Mouse (Mus musculus) limb, embryonic 10.5 days (tissue): ENCODE results near the gene Taf3. TPM values are rescaled to one million over a fixed set of nuclear protein-coding genes. Genes with fewer than 3 reads are reported as not detected.
A peak's percentile ranks its signal among the peaks of the same experiment; 100 is the strongest.

Experiments used
- DNase-seq: peaks from one replicate; pipeline ENCODE4 v3.0.0-alpha.2; 2017; ENCODE audit warnings: low spot score
- H3K27ac ChIP-seq: fragments of 300-500 bp; sonication (generic); 2 replicates; pipeline ENCODE4 v1.5.1; 2016; ENCODE audit warnings: mild to moderate bottlenecking
- H3K27me3 ChIP-seq: fragments of 300-500 bp; sonication (generic); 2 replicates; pipeline ENCODE4 v1.6.1; 2016; ENCODE audit warnings: low read depth, mild to moderate bottlenecking; ENCODE audit not compliant: poor library complexity, severe bottlenecking
- H3K36me3 ChIP-seq: fragments of 300-500 bp; sonication (generic); 2 replicates; pipeline ENCODE4 v1.6.1; 2016; ENCODE audit warnings: mild to moderate bottlenecking, moderate library complexity
- H3K4me1 ChIP-seq: fragments of 300-500 bp; sonication (generic); 2 replicates; pipeline ENCODE4 v1.6.1; 2016
- H3K4me3 ChIP-seq: fragments of 300-500 bp; sonication (generic); 2 replicates; pipeline ENCODE4 v1.5.1; 2016; ENCODE audit warnings: mild to moderate bottlenecking, moderate library complexity
- H3K9me3 ChIP-seq: fragments of 300-500 bp; sonication (generic); replicated peaks from 2 replicates; pipeline ENCODE4 v1.6.1; 2016; ENCODE audit warnings: mild to moderate bottlenecking
- WGBS: fragments of 180-500 bp; shearing (Covaris S2); methylation state at CpG from one replicate; pipeline ENCODE4 v1.1.7; 2016; 5-methylcytosine and 5-hydroxymethylcytosine counted together
- polyA plus RNA-seq: library from polyadenylated mRNA; unstranded; fragments of >200 nt; fragmentation: Nextera tagmentation; extraction: Ambion mirVana; gene quantifications from 2 replicates; pipeline ENCODE4 v1.2.1, GENCODE M21; 2016

Taf3 gene
- polyA plus RNA-seq, 1 experiment from 2014 or later: 16.3 TPM

GRCm38 (mm10) chr2:9970178-9970577, 78.2 kb downstream of the Taf3 start:
- peaks cover 14% of the 10 kb centered on the region; the same call in 1 of the 2 replicates for H3K4me1 ChIP-seq
- DNase-seq: no peak
- WGBS: 66% methylated on average over 4 of the region's 4 CpGs

GRCm38 (mm10) chr2:9969734-9970133, 78.7 kb downstream of the Taf3 start:
- 65% methylated on average over 5 of the region's 5 CpGs for WGBS
- Histone ChIP-seq H3K4me1 (peaks cover 14% of the 10 kb centered on the region; the same call in 1 of the 2 replicates), H3K27ac (no peak overlapping the region)

More at GRCm38 (mm10) chr2:9970178-9970577, 78.2 kb downstream of the Taf3 start:
- Histone ChIP-seq H3K36me3 (no peaks in the 10 kb centered on the region), H3K27me3 (no peaks in the 10 kb centered on the region), H3K27ac (no peak overlapping the region), H3K4me3 (no peak overlapping the region), H3K9me3 (no peaks in the 10 kb centered on the region)

GRCm38 (mm10) chr2:9966634-9967033, 81.8 kb downstream of the Taf3 start:
- Histone ChIP-seq H3K9me3 (no peaks in the 10 kb centered on the region), H3K27me3 (no peaks in the 10 kb centered on the region), H3K4me1 (peaks cover 15% of the 10 kb centered on the region), H3K4me3 (no peak overlapping the region), H3K27ac (no peak overlapping the region), H3K36me3 (no peaks in the 10 kb centered on the region)
- 50% methylated on average over 1 of the region's 1 CpGs for WGBS
- DNase-seq: no peak

More at GRCm38 (mm10) chr2:9969734-9970133, 78.7 kb downstream of the Taf3 start:
- Histone ChIP-seq H3K27me3 (no peaks in the 10 kb centered on the region), H3K4me3 (no peak overlapping the region), H3K9me3 (no peaks in the 10 kb centered on the region), H3K36me3 (no peaks in the 10 kb centered on the region)
- DNase-seq: no peak

GRCm38 (mm10) chr2:9965608-9966007, 82.8 kb downstream of the Taf3 start:
- H3K36me3 ChIP-seq: no peaks in the 10 kb centered on the region
- no peak for DNase-seq
- H3K4me3 ChIP-seq: no peak overlapping the region
- H3K4me1 ChIP-seq: peaks cover 18% of the 10 kb centered on the region
- H3K27ac ChIP-seq: no peak overlapping the region
- WGBS: 86% methylated on average over 1 of the region's 1 CpGs
- no peaks in the 10 kb centered on the region for H3K9me3 ChIP-seq
- H3K27me3 ChIP-seq: no peaks in the 10 kb centered on the region

GRCm38 (mm10) chr2:9962871-9963270, 85.5 kb downstream of the Taf3 start:
- no peak for DNase-seq
- Histone ChIP-seq H3K27me3 (no peaks in the 10 kb centered on the region), H3K9me3 (no peaks in the 10 kb centered on the region), H3K27ac (no peak overlapping the region), H3K36me3 (no peaks in the 10 kb centered on the region), H3K4me1 (peaks cover 20% of the 10 kb centered on the region), H3K4me3 (no peak overlapping the region)

- H3K4me3 ChIP-seq: no peak overlapping the region
- peaks cover 30% of the 10 kb centered on the region for H3K4me1 ChIP-seq
- 44% methylated on average over 3 of the region's 3 CpGs for WGBS
- H3K36me3 ChIP-seq: no peaks in the 10 kb centered on the region
- H3K27me3 ChIP-seq: no peaks in the 10 kb centered on the region
- no peaks in the 10 kb centered on the region for H3K9me3 ChIP-seq
- no peak for DNase-seq
- 0 out of 2 replicates have a peak overlapping the region, but pooled peaks have one; percentile 34 for H3K27ac ChIP-seq
Observed at GRCm38 (mm10) chr2:9961708-9962107, 86.7 kb downstream of the Taf3 start.

GRCm38 (mm10) chr2:9958011-9958410, 90.4 kb downstream of the Taf3 start:
- no peaks in the 10 kb centered on the region for H3K27me3 ChIP-seq
- H3K27ac ChIP-seq: no peak overlapping the region
- peaks cover 46% of the 10 kb centered on the region for H3K4me1 ChIP-seq
- DNase-seq: no peak
- 84% methylated on average over 6 of the region's 6 CpGs for WGBS
- H3K36me3 ChIP-seq: no peaks in the 10 kb centered on the region
- H3K4me3 ChIP-seq: no peak overlapping the region
- H3K9me3 ChIP-seq: no peaks in the 10 kb centered on the region

- DNase-seq: no peak
- no peaks in the 10 kb centered on the region for H3K27me3 ChIP-seq
- H3K4me3 ChIP-seq: 0 out of 2 replicates have a peak overlapping the region, but pooled peaks have one; percentile 12
- WGBS: 29% methylated on average over 2 of the region's 2 CpGs
- no peaks in the 10 kb centered on the region for H3K9me3 ChIP-seq
- H3K27ac ChIP-seq: peak overlapping the region; percentile 85
- H3K36me3 ChIP-seq: peaks cover 11% of the 10 kb centered on the region
- peaks cover 41% of the 10 kb centered on the region for H3K4me1 ChIP-seq
Observed at GRCm38 (mm10) chr2:9956546-9956945, 91.8 kb downstream of the Taf3 start.

GRCm38 (mm10) chr2:9955576-9956535, 92.5 kb downstream of the Taf3 start:
- WGBS: 50% methylated on average over 9 of the region's 9 CpGs
- Histone ChIP-seq H3K4me1 (peaks cover 36% of the 10 kb centered on the region), H3K9me3 (no peaks in the 10 kb centered on the region), H3K36me3 (peaks cover 12% of the 10 kb centered on the region), H3K27ac (peak overlapping the region; percentile 85), H3K27me3 (no peaks in the 10 kb centered on the region), H3K4me3 (0 out of 2 replicates have a peak overlapping the region, but pooled peaks have one; percentile 12)
- DNase-seq: peak; percentile 47

- 85% methylated on average over 3 of the region's 3 CpGs for WGBS
- no peaks in the 10 kb centered on the region for H3K4me1 ChIP-seq
- no peak overlapping the region for H3K4me3 ChIP-seq
- peaks cover 6% of the 10 kb centered on the region; the same call in 1 of the 2 replicates for H3K36me3 ChIP-seq
- no peak overlapping the region for H3K27ac ChIP-seq
- H3K27me3 ChIP-seq: no peaks in the 10 kb centered on the region
- DNase-seq: no peak
- H3K9me3 ChIP-seq: no peaks in the 10 kb centered on the region
Observed at GRCm38 (mm10) chr2:9946739-9947138, 101.7 kb downstream of the Taf3 start.

- no peaks in the 10 kb centered on the region for H3K4me1 ChIP-seq
- WGBS: 89% methylated on average over 4 of the region's 4 CpGs
- no peak overlapping the region for H3K27ac ChIP-seq
- H3K27me3 ChIP-seq: no peaks in the 10 kb centered on the region
- H3K36me3 ChIP-seq: 0 out of 2 replicates have a peak, but pooled peaks cover 3% of the 10 kb centered on the region
- H3K9me3 ChIP-seq: no peaks in the 10 kb centered on the region
- no peak for DNase-seq
- no peak overlapping the region for H3K4me3 ChIP-seq
Observed at GRCm38 (mm10) chr2:9945611-9946010, 102.8 kb downstream of the Taf3 start.

GRCm38 (mm10) chr2:9943011-9943410, 105.4 kb downstream of the Taf3 start:
- no peaks in the 10 kb centered on the region for H3K36me3 ChIP-seq
- H3K4me1 ChIP-seq: peaks cover 4% of the 10 kb centered on the region; the same call in 1 of the 2 replicates
- DNase-seq: no peak
- H3K27me3 ChIP-seq: no peaks in the 10 kb centered on the region
- 87% methylated on average over 1 of the region's 1 CpGs for WGBS
- H3K9me3 ChIP-seq: no peaks in the 10 kb centered on the region
- H3K4me3 ChIP-seq: no peak overlapping the region
- H3K27ac ChIP-seq: no peak overlapping the region

GRCm38 (mm10) chr2:9939250-9939649, 109.1 kb downstream of the Taf3 start:
- Histone ChIP-seq H3K36me3 (no peaks in the 10 kb centered on the region), H3K9me3 (no peaks in the 10 kb centered on the region), H3K4me1 (peaks cover 7% of the 10 kb centered on the region), H3K4me3 (no peak overlapping the region), H3K27me3 (no peaks in the 10 kb centered on the region), H3K27ac (0 out of 2 replicates have a peak overlapping the region, but pooled peaks have one; percentile 12)
- no peak for DNase-seq
- 77% methylated on average over 4 of the region's 4 CpGs for WGBS
